Mouse (Mus musculus): ENCODE data around the gene Wasf3.

DNA sequence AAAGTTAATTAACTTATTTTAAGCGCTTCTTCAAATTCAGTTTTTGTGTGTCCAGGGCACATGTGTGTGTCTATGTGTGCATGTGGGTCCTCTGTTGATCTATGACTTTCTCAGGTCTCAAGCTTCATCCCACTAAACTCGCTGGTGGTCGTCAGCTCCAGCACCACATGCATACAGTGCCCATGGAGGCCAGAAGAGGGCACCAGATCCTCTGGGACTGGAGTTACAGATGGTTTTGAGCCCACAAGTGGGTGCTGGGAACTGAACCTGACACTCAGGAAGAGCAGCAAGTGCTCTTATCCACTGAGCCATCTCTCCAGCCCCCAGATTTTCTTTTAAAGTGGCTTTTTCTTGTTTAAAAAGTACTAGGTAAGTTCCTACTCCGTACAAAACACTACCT, 2.1 kb downstream of the Wasf3 start:
- no peak for TF ChIP-seq CTCF (IDR thresholded peaks at IDR 0.05; ENCODE audit: low read depth, low read length)
- TF ChIP-seq POLR2A (IDR thresholded peaks at IDR 0.05; ENCODE audit: borderline replicate concordance, low read depth, low read length) = no peak

Data from bone marrow macrophage, adult 2 months (primary cell).